Mouse (Mus musculus) retina, embryonic 14.5 days (tissue): ENCODE measurements around the gene Maoa.

Experiments
- DNase-seq: peaks from one replicate; pipeline ENCODE4 v3.0.0-alpha.2; 2015; ENCODE audit warnings: low spot score

The Maoa gene

DNA sequence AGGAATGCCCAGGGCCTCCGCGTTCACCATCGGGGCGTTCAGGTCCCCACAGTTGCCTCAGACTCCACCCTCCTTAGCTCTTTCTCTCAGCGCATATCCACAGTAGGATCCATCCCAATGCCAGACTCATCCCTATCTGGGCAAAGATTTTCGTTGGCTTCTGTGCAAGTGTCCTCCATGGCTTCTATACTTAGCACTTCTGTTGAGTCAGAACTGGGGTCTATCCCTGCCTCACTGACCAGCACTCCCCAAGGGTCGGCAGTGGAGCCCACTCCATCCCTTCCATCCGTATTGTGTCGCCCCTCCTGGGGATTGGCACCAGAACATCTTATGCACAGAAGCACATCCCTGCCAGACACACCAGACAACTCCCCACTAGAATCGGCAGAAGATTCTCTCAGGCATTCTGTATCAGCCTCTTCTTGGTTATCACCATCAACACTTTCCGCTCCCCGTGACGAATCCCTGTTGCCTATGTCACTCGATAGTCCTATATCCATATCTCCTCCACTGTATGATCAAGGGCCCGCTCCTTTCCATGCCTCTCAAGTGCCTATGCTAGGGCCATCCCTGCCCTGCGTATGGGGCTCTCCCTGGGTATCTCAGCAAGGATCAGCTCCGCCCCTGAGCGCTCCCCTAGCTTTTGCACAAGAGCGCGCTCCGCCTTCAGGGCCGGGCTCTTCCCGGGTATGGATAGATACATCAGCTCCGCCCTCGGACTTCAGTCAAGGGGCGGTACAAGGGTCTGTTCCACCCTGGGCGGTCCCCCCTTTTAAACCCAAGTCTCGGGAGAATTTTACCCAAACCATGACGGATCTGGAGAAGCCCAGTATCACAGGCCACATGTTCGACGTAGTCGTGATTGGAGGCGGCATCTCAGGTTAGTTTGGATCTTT lies at the start of gene Maoa:
Gene Maoa (plus strand): TSS at position 665 of the 896 bp plus-strand sequence.
- peak; percentile 76 for DNase-seq

- peak; percentile 80 for DNase-seq
Observed at GRCm38 (mm10) chrX:16618225-16619033, 1.1 kb upstream of the Maoa start.

GRCm38 (mm10) chrX:16656511-16656910 lies 37.0 kb downstream of the Maoa start:
- no peak for DNase-seq

- no peak for DNase-seq
Observed at GRCm38 (mm10) chrX:16706094-16706493, 86.6 kb downstream of the Maoa start.

- no peak for DNase-seq
Observed at GRCm38 (mm10) chrX:16714033-16714432, 94.5 kb downstream of the Maoa start.
